Mouse (Mus musculus) Patski (cell line): ENCODE data around the gene G6pc2. TPM values are rescaled to one million over a fixed set of nuclear protein-coding genes. Genes with fewer than 3 reads are reported as not detected.

Experiments
- ATAC-seq: fragments of 100-300 bp; one replicate; pipeline ENCODE4 v1.8.0; 2021
- CTCF ChIA-PET: fragments of 350-600 bp; sonication (Branson Sonifier 250); formaldehyde crosslinking; loops from one replicate; lab custom pipeline; 2022; ENCODE audit warnings: inconsistent platforms; lab: Charles Lee
- POLR2A ChIA-PET: fragments of 350-600 bp; sonication (Branson Sonifier 250); formaldehyde crosslinking; loops from one replicate; lab custom pipeline; 2022; ENCODE audit warnings: antibody characterized with exemption, inconsistent platforms; lab: Charles Lee
- DNase-seq: peaks from one replicate; pipeline ENCODE4 v3.0.0-alpha.2; 2011; ENCODE audit warnings: low read depth, low spot score
- H3K27me3 ChIP-seq: fragments of 371-371 bp; one replicate; pipeline ENCODE4 v1.5.1; 2021
- CTCF ChIP-seq: fragments of 100-300 bp; IDR thresholded peaks from one replicate; pipeline ENCODE4 v1.5.1; 2021
- in situ Hi-C: fragments of 300-500 bp; cut with MboI; formaldehyde crosslinking; loops from 3 replicates; pipeline ENCODE4 v1.11.1; 2018; ENCODE audit warnings: low pct_unique_long_range_greater_than_20kb, mixed read lengths
- polyA plus RNA-seq: library from polyadenylated mRNA; unstranded; gene quantifications from one replicate; pipeline ENCODE4 v1.2.3, GENCODE M21; 2021

Gene G6pc2
- polyA plus RNA-seq, result 0.15 TPM

- CTCF ChIA-PET, result no interaction called here
- DNase-seq (no peak), ATAC-seq (no peak)
- no peak for TF ChIP-seq CTCF
- H3K27me3 ChIP-seq, result no peaks in the 10 kb centered on the region
- POLR2A ChIA-PET, result no interaction called here
- in situ Hi-C loops, result no loop called here
Observed at GRCm38 (mm10) chr2:69210773-69211172, at the start of gene G6pc2. Gene G6pc2, plus strand, starts transcription at chr2:69211073.

GRCm38 (mm10) chr2:69170395-69171077, 40.3 kb upstream of the G6pc2 start:
- ChIA-PET POLR2A (no interaction called here), CTCF (interaction anchor here (2.1 kb wide), 1 partner anchor 11 kb away, joined by 7 read pairs; no protein-coding TSS in a partner anchor)
- H3K27me3 ChIP-seq, result no peaks in the 10 kb centered on the region
- in situ Hi-C loops, result no loop called here
- ATAC-seq, result no peak
- DNase-seq, result no peak
- no peak for TF ChIP-seq CTCF

GRCm38 (mm10) chr2:69175296-69175695, 35.6 kb upstream of the G6pc2 start:
- no peaks in the 10 kb centered on the region for H3K27me3 ChIP-seq
- no peak for ATAC-seq
- in situ Hi-C loops, result no loop called here
- ChIA-PET CTCF (interaction anchor here (0.6 to 1.3 kb wide), 3 partner anchors 9 to 96 kb away, joined by 3 to 4 read pairs (median 3); no protein-coding TSS in a partner anchor), POLR2A (interaction anchor here (0.6 kb wide), 1 partner anchor 19 kb away, joined by 3 read pairs; no protein-coding TSS in a partner anchor)
- no peak for TF ChIP-seq CTCF
- no peak for DNase-seq

DNA sequence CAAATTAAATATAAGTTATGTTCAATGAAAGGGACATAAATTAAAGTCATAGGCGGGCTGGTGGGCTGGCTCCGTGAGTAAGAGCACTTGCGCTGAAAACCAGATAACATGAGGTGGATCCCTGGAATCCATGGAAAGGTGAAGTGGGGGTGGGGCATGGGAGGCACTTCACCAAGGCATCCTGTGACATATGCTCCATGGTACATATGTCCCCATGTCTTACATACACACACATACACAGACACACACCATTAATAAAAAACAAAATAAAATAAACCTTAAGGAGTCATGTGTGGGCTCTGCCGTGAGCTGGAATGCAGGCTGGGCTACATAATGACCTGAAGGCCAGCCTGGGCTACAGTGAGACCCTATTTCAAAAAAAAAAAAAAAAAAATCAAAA, 31.2 kb upstream of the G6pc2 start:
- ChIA-PET CTCF (interaction anchor here (0.6 to 2.0 kb wide), 3 partner anchors 12 to 316 kb away, joined by 3 to 7 read pairs (median 4); no protein-coding TSS in a partner anchor), POLR2A (no interaction called here)
- no peak for ATAC-seq
- in situ Hi-C loops, result no loop called here
- no peaks in the 10 kb centered on the region for H3K27me3 ChIP-seq
- TF ChIP-seq CTCF, result no peak
- DNase-seq, result no peak

DNA sequence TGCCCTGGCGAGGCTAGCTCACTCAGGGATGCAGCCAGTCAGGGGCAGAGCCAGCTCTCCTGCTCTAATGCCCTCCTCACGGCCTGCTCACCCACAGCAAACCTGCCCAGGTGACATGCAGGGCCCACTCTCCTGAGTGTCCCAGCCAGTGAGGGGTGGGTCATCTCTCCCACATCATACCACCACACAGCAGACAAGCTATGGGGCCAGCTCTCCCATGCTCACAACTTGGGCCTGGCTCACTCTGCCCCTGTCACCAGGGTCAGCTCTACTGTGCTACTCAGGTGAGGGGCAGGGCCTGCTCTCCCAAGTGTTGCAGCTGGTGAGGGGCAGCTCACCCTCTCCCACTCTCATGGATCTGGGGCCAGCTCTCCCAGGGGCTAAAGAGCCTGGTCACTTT, 22.9 kb upstream of the G6pc2 start:
- ChIA-PET POLR2A (no interaction called here), CTCF (interaction anchor here (1.1 to 1.4 kb wide), 2 partner anchors 10 to 12 kb away, joined by 3 to 4 read pairs; no protein-coding TSS in a partner anchor)
- TF ChIP-seq CTCF, result no peak
- in situ Hi-C loops, result no loop called here
- ATAC-seq (no peak), DNase-seq (no peak)
- H3K27me3 ChIP-seq, result no peaks in the 10 kb centered on the region

DNA sequence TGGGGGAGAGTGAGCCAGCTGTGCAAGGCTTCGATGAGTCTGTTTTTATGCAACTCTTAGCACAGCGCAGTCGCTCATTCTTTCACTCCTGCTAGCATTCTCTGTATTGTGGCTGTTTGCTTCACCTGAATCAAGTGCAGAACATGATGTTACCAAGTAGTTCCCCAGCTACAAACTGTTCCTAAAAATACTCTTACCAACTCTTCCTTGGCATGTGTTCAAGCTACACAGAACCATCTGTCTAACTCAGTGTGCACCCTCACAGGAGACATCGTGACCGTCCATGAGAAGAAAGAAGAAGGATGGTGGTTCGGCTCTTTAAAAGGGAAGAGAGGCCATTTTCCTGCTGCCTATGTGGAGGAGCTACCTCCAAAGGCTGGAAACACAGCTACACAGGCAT, 22.1 kb upstream of the G6pc2 start:
- TF ChIP-seq CTCF, result no peak
- ChIA-PET POLR2A (no interaction called here), CTCF (interaction anchor here (1.1 to 1.4 kb wide), 2 partner anchors 11 kb away, joined by 3 to 4 read pairs; no protein-coding TSS in a partner anchor)
- ATAC-seq (no peak), DNase-seq (no peak)
- no peaks in the 10 kb centered on the region for H3K27me3 ChIP-seq
- in situ Hi-C loops, result no loop called here

DNA sequence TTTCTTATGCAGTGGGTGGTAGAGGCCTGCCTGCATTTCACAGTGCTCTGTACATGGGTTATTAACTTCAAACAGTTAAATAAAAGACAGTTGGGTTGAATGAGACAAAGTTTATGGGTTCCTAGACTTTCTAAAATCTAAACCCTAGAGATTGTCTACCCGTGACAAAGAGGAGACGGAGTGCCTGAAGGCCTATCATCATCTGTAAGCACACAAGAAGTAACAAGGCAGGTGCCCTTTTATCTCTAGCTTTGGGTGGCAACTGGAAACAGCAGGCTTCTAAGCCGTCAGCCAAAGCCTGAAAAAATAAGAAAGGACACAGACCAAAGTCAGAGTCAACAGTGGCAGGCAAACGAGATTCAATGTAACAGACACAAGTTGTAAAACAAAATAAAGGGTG, 21.7 kb upstream of the G6pc2 start:
- DNase-seq (no peak), ATAC-seq (no peak)
- no peak for TF ChIP-seq CTCF
- CTCF ChIA-PET, result interaction anchor here (1.1 kb wide), 1 partner anchor 10 kb away, joined by 3 read pairs; no protein-coding TSS in a partner anchor
- POLR2A ChIA-PET, result no interaction called here
- in situ Hi-C loops, result no loop called here
- H3K27me3 ChIP-seq, result no peaks in the 10 kb centered on the region

- CTCF ChIA-PET, result interaction anchor here (0.6 to 1.6 kb wide), 3 partner anchors 12 to 53 kb away, joined by 4 to 5 read pairs (median 4); no protein-coding TSS in a partner anchor
- no peak for ATAC-seq
- DNase-seq, result no peak
- POLR2A ChIA-PET, result interaction anchor here (0.7 to 1.0 kb wide), 2 partner anchors 16 to 21 kb away, joined by 3 read pairs; no protein-coding TSS in a partner anchor
- in situ Hi-C loops, result no loop called here
- no peaks in the 10 kb centered on the region for H3K27me3 ChIP-seq
- TF ChIP-seq CTCF, result no peak
Observed at GRCm38 (mm10) chr2:69191059-69191458, 19.8 kb upstream of the G6pc2 start.

DNA sequence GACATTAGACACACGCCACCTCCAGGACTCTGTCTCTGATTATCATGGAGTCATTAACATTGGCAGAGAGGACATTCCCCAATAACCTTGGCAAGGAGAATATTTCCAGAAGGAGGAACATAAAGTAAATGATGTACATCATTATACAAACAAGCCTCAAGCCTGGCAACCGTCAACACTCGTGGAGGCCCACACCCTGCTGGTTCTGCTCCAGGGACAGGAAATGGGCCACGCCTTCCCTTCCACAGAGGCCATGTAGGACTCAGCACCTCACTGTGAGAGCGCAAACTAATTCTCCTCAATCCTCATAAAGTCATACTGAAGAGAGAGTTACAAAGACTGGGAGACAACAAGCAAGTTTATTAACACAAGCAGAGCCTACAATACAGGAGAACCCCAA, 17.3 kb upstream of the G6pc2 start:
- ChIA-PET POLR2A (no interaction called here), CTCF (interaction anchor here (1.2 to 2.2 kb wide), 2 partner anchors 9 to 13 kb away, joined by 3 to 7 read pairs; no protein-coding TSS in a partner anchor)
- no peak for TF ChIP-seq CTCF
- in situ Hi-C loops, result no loop called here
- ATAC-seq (no peak), DNase-seq (no peak)
- no peaks in the 10 kb centered on the region for H3K27me3 ChIP-seq

DNA sequence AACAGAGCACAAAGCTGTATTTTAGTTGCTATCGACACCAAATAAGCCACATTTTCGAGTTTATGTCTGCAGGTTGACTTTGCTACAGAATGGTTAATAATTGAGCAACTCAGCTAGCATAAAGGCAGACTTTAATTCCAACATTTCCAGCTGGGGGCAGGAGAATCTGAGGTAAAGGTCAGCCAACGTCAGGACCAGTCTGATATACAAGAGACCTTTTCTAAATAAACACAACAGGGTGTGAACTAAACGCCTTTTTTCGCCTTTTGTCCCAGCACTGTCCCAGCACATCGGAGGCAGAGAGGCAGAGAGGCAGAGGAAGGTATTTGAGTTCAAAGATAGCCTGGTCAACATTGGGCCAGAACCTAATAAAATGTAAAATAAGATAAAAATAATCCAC, 5.7 kb upstream of the G6pc2 start:
- no peak for TF ChIP-seq CTCF
- no peak for DNase-seq
- ChIA-PET CTCF (interaction anchor here (1.8 kb wide), 1 partner anchor 14 kb away, joined by 5 read pairs; no protein-coding TSS in a partner anchor), POLR2A (no interaction called here)
- no peaks in the 10 kb centered on the region for H3K27me3 ChIP-seq
- in situ Hi-C loops, result no loop called here
- ATAC-seq, result no peak

- in situ Hi-C loops, result no loop called here
- TF ChIP-seq CTCF, result no peak
- CTCF ChIA-PET, result no interaction called here
- ATAC-seq (peak; percentile 96), DNase-seq (peak; percentile 83)
- no peaks in the 10 kb centered on the region for H3K27me3 ChIP-seq
- POLR2A ChIA-PET, result no interaction called here
Observed at GRCm38 (mm10) chr2:69205791-69206351, 5.0 kb upstream of the G6pc2 start, which contains the start of gene Spc25. Gene Spc25, minus strand, starts transcription at chr2:69206194.
